Mouse (Mus musculus) heart, postnatal 25 days (tissue): Measurements from ENCODE around the gene Spg7. TPM values are rescaled to one million over a fixed set of nuclear protein-coding genes. Genes with fewer than 3 reads are reported as not detected.
A peak's percentile ranks its signal among the peaks of the same experiment; 100 is the strongest.

Experiments used
- microRNA-seq: library from miRNA; unstranded; fragments of <30 nt; microRNA quantifications from one replicate; pipeline ENCODE4 v1.2.0, GENCODE M21; 2022
- total RNA-seq, 2 experiments: library from RNA; stranded (reverse); gene quantifications; 2 replicates each; pipeline ENCODE4 v1.2.3; 2021

The Spg7 gene
- total RNA-seq, 2 experiments from 2014 or later, result 77.4 to 78.7 TPM

Small RNAs within 50 kb of the gene (microRNA-seq; reads per million reads assigned to microRNA genes)
- gene Mir7079 (not detected), gene Mir7080 (4.2 reads per million, percentile 9 among the genes with 10 or more reads in this experiment)

Other genes with a start within 250 kb of the Spg7 start
- gene Cdh15, start 215.0 kb upstream of the Spg7 start, total RNA-seq, result not detected
- gene Ankrd11, start 20.7 kb upstream of the Spg7 start, total RNA-seq, result 10 to 100 TPM; 63.7 to 73.0 TPM
- 100 to 1,000 TPM; 426 to 434 TPM for gene Rpl13, start 39.4 kb downstream of the Spg7 start, total RNA-seq
- under 1 TPM; 0.36 to 0.39 TPM for gene Cpne7, start 54.4 kb downstream of the Spg7 start, total RNA-seq
- 1 to 10 TPM in 1 of 2 experiments, under 1 TPM in 1; 0.56 to 1.1 TPM for gene Sult5a1, start 95.4 kb downstream of the Spg7 start, total RNA-seq
- gene Dpep1, start 123.3 kb downstream of the Spg7 start, total RNA-seq, result 10 to 100 TPM; 29.6 to 30.7 TPM
- gene Chmp1a, start 149.8 kb downstream of the Spg7 start, total RNA-seq, result 10 to 100 TPM; 57.1 to 68.6 TPM
- gene Spata33, start 149.9 kb downstream of the Spg7 start, total RNA-seq, result 10 to 100 TPM; 30.2 to 30.6 TPM
- 10 to 100 TPM; 22.7 to 24.3 TPM for gene Cdk10, start 161.9 kb downstream of the Spg7 start, total RNA-seq
- gene Spata2l, start 173.3 kb downstream of the Spg7 start, total RNA-seq, result 1 to 10 TPM; 5.9 to 6.8 TPM
- 10 to 100 TPM; 11.9 to 12.1 TPM for gene Zfp276, start 191.3 kb downstream of the Spg7 start, total RNA-seq
- 10 to 100 TPM; 29.9 to 31.2 TPM for gene Vps9d1, start 191.4 kb downstream of the Spg7 start, total RNA-seq